Mouse (Mus musculus) midbrain, embryonic 12.5 days (tissue): ENCODE results near the gene Igsf21. TPM values are rescaled to one million over a fixed set of nuclear protein-coding genes. Genes with fewer than 3 reads are reported as not detected.

Experiments
- ATAC-seq: fragments of 200-750 bp; cut with Nextera tagmentation; 2 replicates; pipeline ENCODE4 v1.8.0; 2017; ENCODE audit warnings: low read depth, moderate TSS enrichment, moderate library complexity; ENCODE audit not compliant: low FRiP score
- H3K27ac ChIP-seq: fragments of 300-500 bp; sonication (generic); replicated peaks from 2 replicates; pipeline ENCODE4 v1.5.1; 2016; ENCODE audit warnings: mild to moderate bottlenecking
- H3K27me3 ChIP-seq: fragments of 300-500 bp; sonication (generic); 2 replicates; pipeline ENCODE4 v1.6.1; 2016; ENCODE audit warnings: mild to moderate bottlenecking
- H3K36me3 ChIP-seq: fragments of 300-500 bp; sonication (generic); 2 replicates; pipeline ENCODE4 v1.6.1; 2016
- H3K4me1 ChIP-seq: fragments of 300-500 bp; sonication (generic); 2 replicates; pipeline ENCODE4 v1.6.1; 2016
- H3K4me2 ChIP-seq: fragments of 300-500 bp; sonication (generic); replicated peaks from 2 replicates; pipeline ENCODE4 v1.6.1; 2016; ENCODE audit warnings: mild to moderate bottlenecking, moderate library complexity
- H3K4me3 ChIP-seq: fragments of 300-500 bp; sonication (generic); 2 replicates; pipeline ENCODE4 v1.5.1; 2016; ENCODE audit warnings: mild to moderate bottlenecking
- H3K9ac ChIP-seq: fragments of 300-500 bp; sonication (generic); replicated peaks from 2 replicates; pipeline ENCODE4 v1.6.1; 2016; ENCODE audit warnings: mild to moderate bottlenecking, moderate library complexity
- H3K9me3 ChIP-seq: fragments of 300-500 bp; sonication (generic); 2 replicates; pipeline ENCODE4 v1.6.1; 2016; ENCODE audit warnings: mild to moderate bottlenecking
- WGBS: fragments of 180-500 bp; shearing (Covaris S2); methylation state at CpG from one replicate; pipeline ENCODE4 v1.1.7; 2016; 5-methylcytosine and 5-hydroxymethylcytosine counted together
- polyA plus RNA-seq: library from polyadenylated mRNA; unstranded; fragments of >200 nt; fragmentation: Nextera tagmentation; extraction: Ambion mirVana; gene quantifications from 2 replicates; pipeline ENCODE4 v1.2.1, GENCODE M21; 2016

Igsf21 gene
- polyA plus RNA-seq, 1 experiment from 2014 or later = 41.1 TPM

DNA sequence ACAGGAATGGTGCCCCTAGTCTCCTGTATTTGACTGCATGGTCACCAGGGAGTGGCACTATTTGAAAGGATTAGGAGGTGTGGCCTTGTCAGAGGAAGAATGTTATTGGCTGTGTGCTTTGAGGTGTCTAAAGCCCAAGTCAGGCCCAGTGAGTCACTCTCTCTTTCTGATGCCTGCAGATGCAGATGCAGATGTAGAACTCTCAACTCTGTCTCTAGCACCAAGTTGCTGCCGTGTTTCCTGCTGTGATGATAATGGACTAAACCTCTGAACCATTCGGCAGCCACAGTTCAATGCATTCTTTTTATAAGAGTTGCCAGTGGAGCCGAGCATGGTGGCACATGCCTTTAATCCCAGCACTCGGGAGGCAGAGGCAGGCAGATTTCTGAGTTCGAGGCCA lies 186.3 kb downstream of the Igsf21 start:
- Histone ChIP-seq H3K4me3 (no peak overlapping the region), H3K27me3 (no peaks in the 10 kb centered on the region), H3K9ac (no peak overlapping the region), H3K4me1 (peaks cover 2% of the 10 kb centered on the region; the same call in 1 of the 2 replicates), H3K4me2 (no peak overlapping the region), H3K27ac (no peak overlapping the region), H3K9me3 (no peaks in the 10 kb centered on the region), H3K36me3 (no peaks in the 10 kb centered on the region)
- WGBS = 83% methylated on average over 5 of the region's 5 CpGs
- ATAC-seq = no peak

DNA sequence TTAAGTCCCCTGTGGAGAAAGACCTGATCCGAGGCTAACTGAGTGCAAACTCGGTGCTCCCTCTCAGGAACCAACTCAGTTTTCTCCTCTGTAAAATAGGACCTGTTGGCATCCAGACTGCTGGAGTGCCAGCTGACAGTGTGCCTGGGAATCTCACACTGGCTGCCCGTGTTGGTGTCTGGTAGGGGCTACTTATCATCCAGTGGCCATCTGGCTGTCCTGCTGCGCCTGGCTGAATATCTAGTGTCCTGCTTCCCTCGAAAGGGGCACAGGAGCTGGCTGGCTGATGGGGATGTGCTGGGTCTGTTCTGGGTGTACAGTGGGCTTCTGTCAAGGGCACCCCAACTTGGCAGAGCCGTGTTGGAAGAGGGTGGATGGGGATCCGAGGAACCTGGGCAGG lies 193.5 kb downstream of the Igsf21 start:
- H3K4me1 ChIP-seq = peaks cover 12% of the 10 kb centered on the region
- H3K36me3 ChIP-seq = no peaks in the 10 kb centered on the region
- H3K27me3 ChIP-seq = no peaks in the 10 kb centered on the region
- WGBS = 79% methylated on average over 7 of the region's 7 CpGs
- no peak overlapping the region for H3K27ac ChIP-seq
- H3K4me2 ChIP-seq = no peak overlapping the region
- H3K9me3 ChIP-seq = 0 out of 2 replicates have a peak, but pooled peaks cover 4% of the 10 kb centered on the region
- no peak overlapping the region for H3K4me3 ChIP-seq
- H3K9ac ChIP-seq = no peak overlapping the region
- no peak for ATAC-seq

GRCm38 (mm10) chr4:140052575-140052974 lies 194.0 kb downstream of the Igsf21 start:
- WGBS = 57% methylated on average over 11 of the region's 11 CpGs
- Histone ChIP-seq H3K9me3 (0 out of 2 replicates have a peak, but pooled peaks cover 4% of the 10 kb centered on the region), H3K27me3 (no peaks in the 10 kb centered on the region), H3K36me3 (no peaks in the 10 kb centered on the region), H3K4me1 (peaks cover 11% of the 10 kb centered on the region; the same call in 1 of the 2 replicates), H3K4me2 (no peak overlapping the region), H3K27ac (no peak overlapping the region), H3K4me3 (no peak overlapping the region), H3K9ac (no peak overlapping the region)
- ATAC-seq = peak; percentile 6; the same call in 1 of the 2 replicates

DNA sequence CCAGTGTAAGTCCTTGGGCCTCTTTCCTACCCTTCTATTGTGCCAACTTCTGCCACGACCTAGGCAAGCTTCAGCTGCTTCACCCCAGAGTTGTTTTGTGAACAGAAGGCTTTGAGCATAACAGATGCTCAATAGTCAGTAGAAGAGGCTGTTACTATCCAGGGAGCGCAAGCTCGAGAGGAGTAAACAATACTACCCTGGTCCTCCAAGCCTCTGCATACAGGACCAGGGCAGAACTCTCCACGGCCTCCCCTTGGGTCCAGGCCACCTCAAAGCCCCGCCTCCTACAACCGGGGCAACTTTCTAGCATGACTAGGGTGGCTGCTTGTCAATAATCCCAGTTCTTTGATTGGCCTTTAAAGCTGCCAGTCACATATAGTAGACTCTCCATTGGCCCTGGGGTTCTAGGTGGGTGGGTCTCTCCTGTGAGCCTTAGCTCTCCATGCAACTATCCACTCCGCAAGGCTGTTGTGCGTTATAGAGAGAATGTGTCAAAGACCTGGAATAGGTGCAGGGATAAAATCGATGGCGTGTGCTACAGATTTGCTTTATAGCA lies 198.7 kb downstream of the Igsf21 start:
- H3K27me3 ChIP-seq = peaks cover 5% of the 10 kb centered on the region; the same call in 1 of the 2 replicates
- H3K4me2 ChIP-seq = no peak overlapping the region
- H3K4me1 ChIP-seq = peaks cover 6% of the 10 kb centered on the region
- H3K9ac ChIP-seq = no peak overlapping the region
- H3K27ac ChIP-seq = no peak overlapping the region
- H3K4me3 ChIP-seq = no peak overlapping the region
- 66% methylated on average over 10 of the region's 10 CpGs for WGBS
- no peaks in the 10 kb centered on the region for H3K36me3 ChIP-seq
- peak; percentile 34; the same call in 1 of the 2 replicates for ATAC-seq
- H3K9me3 ChIP-seq = 0 out of 2 replicates have a peak, but pooled peaks cover 4% of the 10 kb centered on the region

DNA sequence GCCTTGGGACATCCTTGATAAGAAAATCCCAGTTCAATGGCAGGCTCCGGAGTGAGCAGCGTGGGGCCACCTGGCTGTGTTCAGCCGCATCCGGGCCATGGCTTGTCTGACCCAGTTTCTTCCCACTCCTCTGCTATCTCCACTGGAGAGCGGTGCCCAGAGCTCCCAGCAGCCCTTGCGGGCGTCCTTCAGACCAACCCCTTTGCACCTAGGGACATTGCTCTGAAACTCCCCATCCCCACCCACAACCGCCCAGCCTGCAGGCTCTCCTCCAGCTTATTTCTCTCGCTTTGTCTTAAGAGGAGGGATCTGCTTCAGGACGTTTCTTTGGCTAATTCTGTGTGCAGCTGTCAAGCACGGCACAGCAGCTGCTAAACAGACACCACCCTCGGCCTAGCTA lies 202.6 kb downstream of the Igsf21 start:
- 44% methylated on average over 12 of the region's 12 CpGs for WGBS
- Histone ChIP-seq H3K36me3 (no peaks in the 10 kb centered on the region), H3K27ac (peak overlapping the region; percentile 65), H3K9ac (no peak overlapping the region), H3K4me1 (peaks cover 9% of the 10 kb centered on the region), H3K4me2 (no peak overlapping the region), H3K27me3 (peaks cover 8% of the 10 kb centered on the region; the same call in 1 of the 2 replicates), H3K4me3 (no peak overlapping the region), H3K9me3 (peaks cover 8% of the 10 kb centered on the region)
- no peak for ATAC-seq

GRCm38 (mm10) chr4:140038586-140039411 lies 207.8 kb downstream of the Igsf21 start:
- WGBS = 6% methylated on average over 26 of the region's 26 CpGs
- H3K4me2 ChIP-seq = peak overlapping the region; percentile 28; the same call in 1 of the 2 replicates

GRCm38 (mm10) chr4:140037784-140038387 lies 208.7 kb downstream of the Igsf21 start:
- no peaks in the 10 kb centered on the region for H3K36me3 ChIP-seq

More at GRCm38 (mm10) chr4:140038586-140039411, 207.8 kb downstream of the Igsf21 start:
- Histone ChIP-seq H3K4me1 (peaks cover 22% of the 10 kb centered on the region), H3K27ac (no peak overlapping the region), H3K9ac (no peak overlapping the region; the same call in 1 of the 2 replicates), H3K9me3 (peaks cover 8% of the 10 kb centered on the region), H3K4me3 (no peak overlapping the region), H3K36me3 (no peaks in the 10 kb centered on the region), H3K27me3 (peaks cover 48% of the 10 kb centered on the region)
- ATAC-seq = no peak

DNA sequence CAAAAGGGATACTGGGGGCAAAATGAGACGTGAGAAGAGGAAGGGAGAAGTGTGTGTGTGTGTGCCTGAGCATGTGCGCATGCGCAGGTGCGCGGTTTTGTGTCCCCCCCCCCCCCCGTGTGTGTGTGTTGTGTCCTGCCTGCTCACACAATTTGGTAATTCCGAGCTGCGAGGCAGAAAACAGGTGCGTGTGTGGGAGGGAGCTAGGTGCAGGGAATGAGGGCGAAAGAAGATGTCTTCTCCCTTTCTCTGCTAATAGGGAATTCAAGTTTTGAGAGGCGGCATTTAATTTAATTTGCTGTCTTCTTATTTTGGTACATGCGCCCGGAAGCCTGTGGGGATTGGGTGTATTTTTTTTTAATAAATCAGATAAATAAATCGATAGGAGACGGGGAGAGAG lies 211.4 kb downstream of the Igsf21 start:
- Histone ChIP-seq H3K9ac (no peak overlapping the region), H3K4me3 (no peak overlapping the region), H3K27ac (no peak overlapping the region), H3K9me3 (0 out of 2 replicates have a peak, but pooled peaks cover under 1% of the 10 kb centered on the region), H3K27me3 (peaks cover 59% of the 10 kb centered on the region), H3K36me3 (no peaks in the 10 kb centered on the region), H3K4me1 (peaks cover 31% of the 10 kb centered on the region), H3K4me2 (no peak overlapping the region)
- ATAC-seq = no peak
- WGBS = 79% methylated on average over 15 of the region's 15 CpGs

More at GRCm38 (mm10) chr4:140037784-140038387, 208.7 kb downstream of the Igsf21 start:
- peaks cover 22% of the 10 kb centered on the region for H3K4me1 ChIP-seq
- peaks cover 52% of the 10 kb centered on the region for H3K27me3 ChIP-seq
- no peak overlapping the region for H3K27ac ChIP-seq
- H3K4me2 ChIP-seq = peak overlapping the region; percentile 28
- 2% methylated on average over 13 of the region's 13 CpGs for WGBS
- no peak overlapping the region for H3K9ac ChIP-seq
- H3K9me3 ChIP-seq = peaks cover 8% of the 10 kb centered on the region
- H3K4me3 ChIP-seq = no peak overlapping the region; the same call in 1 of the 2 replicates
- ATAC-seq = peak; percentile 72; the same call in 1 of the 2 replicates

GRCm38 (mm10) chr4:140033394-140033793 lies 213.2 kb downstream of the Igsf21 start:
- 34% methylated on average over 7 of the region's 7 CpGs for WGBS
- no peaks in the 10 kb centered on the region for H3K36me3 ChIP-seq
- no peak overlapping the region for H3K9ac ChIP-seq
- no peak for ATAC-seq
- no peak overlapping the region for H3K4me2 ChIP-seq
- no peak overlapping the region for H3K27ac ChIP-seq
- H3K9me3 ChIP-seq = no peaks in the 10 kb centered on the region
- no peak overlapping the region for H3K4me3 ChIP-seq
- peaks cover 39% of the 10 kb centered on the region for H3K4me1 ChIP-seq
- H3K27me3 ChIP-seq = peaks cover 51% of the 10 kb centered on the region

GRCm38 (mm10) chr4:140030415-140030814 lies 216.2 kb downstream of the Igsf21 start:
- Histone ChIP-seq H3K27me3 (peaks cover 24% of the 10 kb centered on the region), H3K9me3 (no peaks in the 10 kb centered on the region), H3K4me3 (no peak overlapping the region), H3K4me1 (peaks cover 27% of the 10 kb centered on the region), H3K36me3 (no peaks in the 10 kb centered on the region), H3K27ac (peak overlapping the region; percentile 84), H3K9ac (no peak overlapping the region), H3K4me2 (no peak overlapping the region)
- peak; percentile 45 for ATAC-seq
- WGBS = 17% methylated on average over 4 of the region's 6 CpGs

DNA sequence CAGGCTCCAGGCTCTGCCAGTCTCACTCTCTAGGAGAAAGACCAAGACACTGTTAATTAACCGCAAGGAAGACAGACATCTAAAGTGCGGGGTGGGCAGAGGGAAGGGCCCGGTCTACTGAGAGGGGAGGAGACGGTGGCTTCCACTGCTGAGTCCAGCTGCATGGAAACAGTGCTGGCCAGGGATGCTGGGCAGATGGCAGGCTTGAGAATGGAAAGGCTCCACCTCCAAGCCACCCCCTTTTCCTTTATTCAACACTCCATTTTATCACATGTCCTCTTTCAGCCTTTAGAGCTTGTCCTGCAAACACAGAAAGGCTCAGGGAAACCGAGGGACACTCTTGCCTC lies 216.6 kb downstream of the Igsf21 start:
- Histone ChIP-seq H3K9ac (no peak overlapping the region), H3K27ac (peak overlapping the region; percentile 84), H3K36me3 (no peaks in the 10 kb centered on the region), H3K4me2 (0 out of 2 replicates have a peak overlapping the region, but pooled peaks have one; percentile 10), H3K27me3 (peaks cover 22% of the 10 kb centered on the region), H3K9me3 (no peaks in the 10 kb centered on the region), H3K4me3 (no peak overlapping the region), H3K4me1 (peaks cover 27% of the 10 kb centered on the region)
- ATAC-seq = peak; percentile 67
- WGBS = 21% methylated on average over 5 of the region's 5 CpGs
